Mouse (Mus musculus) C2C12 (cell line): ENCODE results near the gene Nuak1.

Experiments used
- CTCF ChIP-seq: IDR thresholded peaks from one replicate; pipeline ENCODE4 v1.5.1; 2011; ENCODE audit not compliant: control insufficient read depth, insufficient read depth, insufficient read length
- FOSL1 ChIP-seq: IDR thresholded peaks from one replicate; pipeline ENCODE4 v1.8.0; 2011; ENCODE audit warnings: mild to moderate bottlenecking, low read length; ENCODE audit not compliant: poor library complexity, insufficient read depth, severe bottlenecking
- MAX ChIP-seq: IDR thresholded peaks from one replicate; pipeline ENCODE4 v1.6.1; 2011; ENCODE audit warnings: mild to moderate bottlenecking, control low read depth
- MYOD1 ChIP-seq: IDR thresholded peaks from one replicate; pipeline ENCODE4 v1.6.1; 2011; ENCODE audit warnings: low read depth; ENCODE audit not compliant: control insufficient read depth, insufficient read length

GRCm38 (mm10) chr10:84460420-84461101, 20.2 kb upstream of the Nuak1 start:
- TF ChIP-seq CTCF (no peak), MAX (no peak), FOSL1 (no peak), MYOD1 (no peak)
